In genomic region chr15:80521661-80522388, GRCm38 (mm10) we compare ENCODE assay signal across 17 mouse cellular contexts. TPM values are rescaled to one million over a fixed set of nuclear protein-coding genes. Genes with fewer than 3 reads are reported as not detected.
DNase-seq lines count a peak whose midpoint lies in the region; ATAC-seq and TF ChIP-seq lines count a peak whose summit lies in the region.
"Had no signal": no experiment of that assay in that cellular context is flagged by ENCODE, and none has a peak within 500 bp of the region (broad histone marks: within the 10 kb centered on the region; RNA-seq: fewer than 3 reads in every experiment).

No protein-coding gene starts in this region.

- H3K4me1 ChIP-seq in kidney, embryonic 16.5 days (ENCODE audit: insufficient read depth, low read length) = peaks cover 8% of the 10 kb centered on the region
- H3K4me1 ChIP-seq in MEL (ENCODE audit: control insufficient read depth in 1 of 2, insufficient read depth in 2 of 2, low read length in 2 of 2) = peaks cover 0 to 16% of the 10 kb centered on the region in 2 experiments; a peak in 3 of 4 replicates
- peaks cover 28% of the 10 kb centered on the region for H3K4me1 ChIP-seq in embryonic facial prominence, embryonic 10.5 days
- peaks cover 30% of the 10 kb centered on the region for H3K4me1 ChIP-seq in limb, embryonic 12.5 days (replicated peaks)
- H3K4me1 ChIP-seq in forebrain, postnatal 0 days (ENCODE audit: insufficient read depth) = peaks cover 4% of the 10 kb centered on the region; the same call in 1 of the 2 replicates

- no peak overlapping the region for H3K4me3 ChIP-seq in kidney, embryonic 16.5 days (ENCODE audit: low read length)
- H3K4me3 ChIP-seq in MEL (ENCODE audit: control insufficient read depth in 1 of 2, insufficient read depth in 1 of 2, low read depth in 2 of 2, low read length in 2 of 2) = no peak overlapping the region
- no peak overlapping the region for H3K4me3 ChIP-seq in embryonic facial prominence, embryonic 10.5 days
- no peak overlapping the region for H3K4me3 ChIP-seq in limb, embryonic 12.5 days (replicated peaks)
- H3K4me3 ChIP-seq in forebrain, postnatal 0 days (ENCODE audit: low read depth, low read length) = no peak overlapping the region
- H3K4me3 ChIP-seq: forebrain, embryonic 12.5 days; gastrocnemius, adult 2 months; liver, embryonic 15.5 days; stomach, embryonic 15.5 days had no signal

- TF ChIP-seq RAD21 in MEL (IDR thresholded peaks at IDR 0.05; ENCODE audit: low read depth, low read length) = no peak

- H3K4me2 ChIP-seq in kidney, embryonic 16.5 days (replicated peaks; ENCODE audit: low read depth, low read length) = no peak overlapping the region
- H3K4me2 ChIP-seq in limb, embryonic 12.5 days = no peak overlapping the region
- no peak overlapping the region for H3K4me2 ChIP-seq in forebrain, postnatal 0 days (ENCODE audit: low read depth)
- H3K4me2 ChIP-seq: forebrain, embryonic 12.5 days; liver, embryonic 15.5 days; stomach, embryonic 15.5 days had no signal

- no peaks in the 10 kb centered on the region for H3K36me3 ChIP-seq in kidney, embryonic 16.5 days (ENCODE audit: insufficient read depth, low read length)
- H3K36me3 ChIP-seq in MEL (ENCODE audit: control insufficient read depth in 1 of 2, insufficient read depth in 2 of 2, low read length in 2 of 2) = peaks cover 0 to 12% of the 10 kb centered on the region in 2 experiments; a peak in 2 of 4 replicates
- H3K36me3 ChIP-seq in embryonic facial prominence, embryonic 10.5 days (replicated peaks) = no peaks in the 10 kb centered on the region
- no peaks in the 10 kb centered on the region for H3K36me3 ChIP-seq in limb, embryonic 12.5 days
- H3K36me3 ChIP-seq in forebrain, postnatal 0 days (ENCODE audit: insufficient read depth) = no peaks in the 10 kb centered on the region
- H3K36me3 ChIP-seq: forebrain, embryonic 12.5 days; liver, embryonic 15.5 days; stomach, embryonic 15.5 days had no signal

- no peaks in the 10 kb centered on the region for H3K9me3 ChIP-seq in kidney, embryonic 16.5 days (ENCODE audit: low read length)
- H3K9me3 ChIP-seq in MEL (replicated peaks; ENCODE audit: insufficient read depth, low read length) = no peaks in the 10 kb centered on the region
- H3K9me3 ChIP-seq in embryonic facial prominence, embryonic 10.5 days = no peaks in the 10 kb centered on the region
- H3K9me3 ChIP-seq in limb, embryonic 12.5 days = no peaks in the 10 kb centered on the region
- H3K9me3 ChIP-seq in forebrain, postnatal 0 days (ENCODE audit: low read length) = no peaks in the 10 kb centered on the region
- H3K9me3 ChIP-seq: forebrain, embryonic 12.5 days; liver, embryonic 15.5 days; stomach, embryonic 15.5 days had no signal

- no peaks in the 10 kb centered on the region for H3K27me3 ChIP-seq in kidney, embryonic 16.5 days (ENCODE audit: insufficient read depth, low read length)
- H3K27me3 ChIP-seq in MEL (ENCODE audit: control insufficient read depth in 1 of 2, insufficient read depth in 2 of 2, low read length in 2 of 2) = no peaks in the 10 kb centered on the region; a peak in 1 of 4 replicates
- no peaks in the 10 kb centered on the region for H3K27me3 ChIP-seq in embryonic facial prominence, embryonic 10.5 days (replicated peaks; ENCODE audit: low read depth, poor library complexity, severe bottlenecking)
- H3K27me3 ChIP-seq in limb, embryonic 12.5 days = no peaks in the 10 kb centered on the region
- H3K27me3 ChIP-seq in forebrain, postnatal 0 days (ENCODE audit: insufficient read depth, low read length) = no peaks in the 10 kb centered on the region
- H3K27me3 ChIP-seq: forebrain, embryonic 12.5 days; liver, embryonic 15.5 days; stomach, embryonic 15.5 days had no signal

- no peak for TF ChIP-seq CTCF in MEL (IDR thresholded peaks at IDR 0.05 in 2 of 3, conservative IDR thresholded peaks at IDR 0.05 in 1 of 3; ENCODE audit: control insufficient read depth in 1 of 3, insufficient read depth in 1 of 3, low read depth in 2 of 3, low read length in 3 of 3, poor library complexity in 1 of 3, severe bottlenecking in 1 of 3)
- TF ChIP-seq CTCF in forebrain, postnatal 0 days (IDR thresholded peaks at IDR 0.05; ENCODE audit: low read depth) = no peak

- H3K79me2 ChIP-seq in MEL (ENCODE audit: control insufficient read depth, insufficient read depth, low read length, poor library complexity) = no peaks in the 10 kb centered on the region; the same call in 1 of the 2 replicates

- no peak for TF ChIP-seq POLR2A in MEL (IDR thresholded peaks at IDR 0.05; ENCODE audit: control insufficient read depth in 1 of 2, insufficient read depth in 1 of 2, low read depth in 1 of 2, low read length in 2 of 2, poor library complexity in 1 of 2)

- 31% methylated on average over 9 of the region's 10 CpGs for WGBS in kidney, embryonic 16.5 days
- WGBS in embryonic facial prominence, embryonic 10.5 days = 48% methylated on average over 10 of the region's 10 CpGs
- 36% methylated on average over 9 of the region's 10 CpGs for WGBS in limb, embryonic 12.5 days
- WGBS in forebrain, postnatal 0 days = 61% methylated on average over 10 of the region's 10 CpGs

- no peak overlapping the region for H3K9ac ChIP-seq in kidney, embryonic 16.5 days (replicated peaks; ENCODE audit: low read length)
- no peak overlapping the region for H3K9ac ChIP-seq in MEL (ENCODE audit: control insufficient read depth, low read depth, low read length, poor library complexity, severe bottlenecking)
- H3K9ac ChIP-seq in limb, embryonic 12.5 days (replicated peaks) = no peak overlapping the region
- H3K9ac ChIP-seq in forebrain, postnatal 0 days = no peak overlapping the region
- H3K9ac ChIP-seq: forebrain, embryonic 12.5 days; liver, embryonic 15.5 days; stomach, embryonic 15.5 days had no signal

- TF ChIP-seq EP300 in MEL (IDR thresholded peaks at IDR 0.05; ENCODE audit: low read depth in 1 of 2, low read length in 2 of 2) = no peak

- peak; percentile 7 for DNase-seq in kidney, adult 18-20 months
- DNase-seq in MEL (ENCODE audit: low read depth, low spot score) = no peak
- DNase-seq in embryonic facial prominence, embryonic 10.5 days (ENCODE audit: low spot score) = peak; percentile 70
- DNase-seq in adrenal gland, postnatal 36 days = no peak
- DNase-seq in forebrain, postnatal 0 days = no peak
- DNase-seq: adrenal gland, adult 2 months; gastrocnemius, adult 2 months; right cerebral cortex, postnatal 14 days had no signal

- H3K27ac ChIP-seq in kidney, embryonic 16.5 days (ENCODE audit: low read length) = no peak overlapping the region
- H3K27ac ChIP-seq in MEL (ENCODE audit: control insufficient read depth, low read depth, low read length) = no peak overlapping the region
- peak overlapping the region; percentile 76 for H3K27ac ChIP-seq in embryonic facial prominence, embryonic 10.5 days (replicated peaks)
- peak overlapping the region; percentile 69; the same call in 1 of the 2 replicates for H3K27ac ChIP-seq in limb, embryonic 12.5 days
- H3K27ac ChIP-seq in forebrain, postnatal 0 days (ENCODE audit: low read depth, low read length) = no peak overlapping the region
- H3K27ac ChIP-seq: forebrain, embryonic 12.5 days; gastrocnemius, adult 2 months; liver, embryonic 15.5 days; stomach, embryonic 15.5 days had no signal

- ATAC-seq in kidney, embryonic 16.5 days (ENCODE audit: low FRiP score, low TSS enrichment) = no peak
- no peak for ATAC-seq in limb, embryonic 12.5 days (ENCODE audit: insufficient number of reproducible peaks, insufficient read depth, low FRiP score, low TSS enrichment, low read depth)
- ATAC-seq in forebrain, postnatal 0 days = no peak
- ATAC-seq: Patski had no signal

TF ChIP-seq in MEL, 35 proteins besides CTCF, POLR2A, EP300 and RAD21:
- TF ChIP-seq USF1 (IDR thresholded peaks at IDR 0.05; ENCODE audit: low read depth, low read length) (peak; percentile 33; the same call in 1 of the 2 replicates), E2F4 (IDR thresholded peaks at IDR 0.05; ENCODE audit: borderline replicate concordance, low read depth, low read length) (no peak)

RNA-seq across cellular contexts. Expression of gene Enthd1, which starts 43.1 kb away (rescaled TPM):
- not detected in 2 replicates for polyA plus RNA-seq in kidney, embryonic 16.5 days (2015; fragmentation: Nextera tagmentation; extraction: Ambion mirVana)
- not detected in 2 replicates for total RNA-seq in MEL (2012; rRNA removed)
- polyA plus RNA-seq in MEL (2012; ENCODE audit: insufficient read depth in 1 of 2, insufficient read length in 2 of 2, low read depth in 1 of 2, low replicate concordance in 2 of 2, missing spikeins in 1 of 2) = not detected
- polyA plus RNA-seq in embryonic facial prominence, embryonic 10.5 days (2016; fragmentation: Nextera tagmentation; extraction: Ambion mirVana) = not detected in 2 replicates
- not detected in 2 replicates for polyA plus RNA-seq in limb, embryonic 12.5 days (2016; fragmentation: Nextera tagmentation; extraction: Ambion mirVana)
- not detected for total RNA-seq in adrenal gland, postnatal 36 days (2021)
- not detected in 2 replicates for total RNA-seq in forebrain, postnatal 0 days (2014; rRNA removed)
- not detected in 2 replicates for polyA plus RNA-seq in forebrain, postnatal 0 days (2015; fragmentation: Nextera tagmentation; extraction: Ambion mirVana)
- total RNA-seq: adrenal gland, adult 2 months; gastrocnemius, adult 2 months; left cerebral cortex, adult 18-20 months had no signal
- polyA plus RNA-seq: adrenal gland, adult 2 months; forebrain, embryonic 12.5 days; hindbrain, embryonic 11.5 days; large intestine, adult 2 months; liver, embryonic 15.5 days; Patski; stomach, embryonic 15.5 days had no signal

RNA-seq across cellular contexts. Expression of gene Grap2, which starts 50.6 kb away (rescaled TPM):
- polyA plus RNA-seq in kidney, embryonic 16.5 days (2015; fragmentation: Nextera tagmentation; extraction: Ambion mirVana) = 0.62 and 0.81 TPM in 2 replicates
- 0.20 and 0.62 TPM in 2 replicates for total RNA-seq in MEL (2012; rRNA removed)
- polyA plus RNA-seq in MEL (2012; ENCODE audit: insufficient read depth in 1 of 2, insufficient read length in 2 of 2, low read depth in 1 of 2, low replicate concordance in 2 of 2, missing spikeins in 1 of 2) = 1 to 10 TPM in 1 of 2 experiments, not detected in 1; 5.1 TPM
- 0.72 and 1.0 TPM in 2 replicates for polyA plus RNA-seq in embryonic facial prominence, embryonic 10.5 days (2016; fragmentation: Nextera tagmentation; extraction: Ambion mirVana)
- polyA plus RNA-seq in limb, embryonic 12.5 days (2016; fragmentation: Nextera tagmentation; extraction: Ambion mirVana) = 1.8 and 2.9 TPM in 2 replicates
- under 1 TPM; 0.70 to 0.76 TPM for total RNA-seq in adrenal gland, postnatal 36 days (2021)
- 0.23 TPM in 1 of 2 replicates, not detected in the other for total RNA-seq in forebrain, postnatal 0 days (2014; rRNA removed)
- polyA plus RNA-seq in forebrain, postnatal 0 days (2015; fragmentation: Nextera tagmentation; extraction: Ambion mirVana) = 0.21 TPM in 1 of 2 replicates, not detected in the other
- polyA plus RNA-seq: Patski had no signal

Comparison
In these comparisons a context has a peak if more than half of its experiments do, and no peak if none do; other contexts are left out.
1. DNase-seq: peak in kidney, adult 18-20 months (single experiment) and embryonic facial prominence, embryonic 10.5 days (single experiment); none in MEL (single experiment), adrenal gland, postnatal 36 days (0 of 2) and forebrain, postnatal 0 days (single experiment).
2. H3K27ac ChIP-seq: peak in embryonic facial prominence, embryonic 10.5 days (single experiment) and limb, embryonic 12.5 days (single experiment); none in kidney, embryonic 16.5 days (single experiment), MEL (single experiment) and forebrain, postnatal 0 days (single experiment).